Mouse (Mus musculus): Measurements from ENCODE around the gene Hist1h1b. TPM values are rescaled to one million over a fixed set of nuclear protein-coding genes. Genes with fewer than 3 reads are reported as not detected.
"Not testable (repeated sequence)": the region's sequence is repeated elsewhere in the genome, so short reads cannot be mapped to it uniquely, and the experiment has no call there.

Hist1h1b gene
- 1.6 TPM for polyA plus RNA-seq (2012; fragmentation: generic; extraction: Trizol)
- long read RNA-seq, experiment 1, partial matches to known transcripts = 0 of 3 reads
- long read RNA-seq, experiment 1, other reads (novel, unspliced or antisense) = 0 of 3 reads
- long read RNA-seq, experiment 2, partial matches to known transcripts = 0 of 2 reads
- long read RNA-seq, experiment 2, other reads (novel, unspliced or antisense) = 1 of 2 reads

DNA sequence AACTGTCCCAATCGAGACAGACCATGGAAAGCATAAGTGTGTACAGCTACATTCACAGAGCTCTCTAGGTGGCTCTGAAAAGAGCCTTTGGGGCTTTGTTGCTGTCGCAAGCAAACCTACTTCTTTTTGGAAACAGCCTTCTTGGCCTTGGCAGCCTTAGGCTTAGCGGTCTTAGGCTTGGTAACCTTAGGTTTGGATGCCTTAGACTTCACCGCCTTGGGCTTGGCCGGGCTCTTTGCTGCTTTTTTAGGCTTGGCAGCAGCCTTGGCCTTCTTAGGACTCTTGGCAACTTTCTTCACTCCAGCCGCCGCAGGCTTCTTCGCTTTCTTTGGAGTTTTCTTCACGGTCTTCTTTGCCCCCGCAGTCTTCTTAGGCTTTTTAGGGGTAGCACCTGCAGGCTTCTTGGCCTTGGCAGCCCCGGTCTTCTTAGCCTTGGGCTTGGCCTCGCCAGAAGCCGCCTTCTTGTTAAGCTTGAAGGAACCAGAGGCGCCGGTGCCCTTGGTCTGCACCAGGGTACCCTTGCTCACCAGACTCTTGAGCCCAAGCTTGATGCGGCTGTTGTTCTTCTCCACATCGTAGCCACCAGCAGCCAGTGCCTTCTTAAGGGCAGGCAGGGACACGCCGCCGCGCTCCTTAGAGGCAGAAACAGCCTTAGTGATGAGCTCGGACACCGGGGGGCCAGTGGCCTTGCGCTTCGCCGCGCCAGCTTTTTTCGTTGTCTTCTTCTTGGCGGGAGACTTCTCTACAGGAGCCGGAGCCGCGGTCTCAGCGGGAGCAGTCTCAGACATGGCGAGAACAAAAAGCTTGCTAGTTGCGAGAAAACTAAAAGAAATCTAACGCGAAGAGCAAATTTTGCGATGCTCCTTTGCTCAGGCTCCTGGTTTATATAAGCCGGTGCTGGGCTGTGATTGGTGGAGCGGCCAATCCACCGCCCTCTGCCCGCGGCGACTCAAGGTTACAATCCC is at the start of gene Hist1h1b:
TSS of gene Hist1h1b (minus strand) at position 859 of the 965 bp plus-strand sequence.
- peak within 1 kb of the TSS; percentile 94 for H3ac ChIP-seq (ENCODE audit: control insufficient read depth, insufficient read length, low read depth)
- no peaks in the 10 kb centered on the region for H3K79me3 ChIP-seq (ENCODE audit: low read depth)
- no peaks in the 10 kb centered on the region for H3K36me3 ChIP-seq (ENCODE audit: control insufficient read depth, insufficient read depth)
- H3K4me3 ChIP-seq (ENCODE audit: insufficient read depth, poor library complexity, severe bottlenecking) = peak within 1 kb of the TSS; percentile 43
- TF ChIP-seq MYOG (IDR thresholded peaks at IDR 0.05; ENCODE audit: control insufficient read depth, extremely low read depth, insufficient read length) = peak; percentile 94
- no peak for TF ChIP-seq FOSL1 (IDR thresholded peaks at IDR 0.05; ENCODE audit: insufficient read depth, low read length, poor library complexity, severe bottlenecking)
- no peaks in the 10 kb centered on the region for H3K79me2 ChIP-seq (ENCODE audit: control insufficient read depth, insufficient read depth)
- H3K27me3 ChIP-seq (ENCODE audit: control insufficient read depth, insufficient read depth, insufficient read length) = no peaks in the 10 kb centered on the region

DNA sequence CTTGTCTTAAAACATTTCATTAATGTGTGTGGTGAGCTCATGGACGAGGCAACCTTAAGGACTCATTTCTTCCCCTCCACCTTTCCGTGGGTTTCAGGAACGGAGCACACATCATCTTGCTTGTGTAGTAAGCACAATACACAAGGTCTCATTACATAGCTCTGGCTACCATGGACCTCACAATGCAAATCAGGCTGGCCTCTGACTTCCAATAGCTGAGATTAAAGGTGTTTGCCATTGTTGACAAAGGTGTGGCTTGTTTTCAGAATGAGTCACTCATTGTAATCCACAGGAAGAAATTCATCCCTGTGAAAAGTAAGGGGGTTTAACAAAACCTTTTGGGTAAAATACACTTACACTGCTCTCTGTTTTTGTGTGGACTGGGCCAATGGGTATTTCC is 48.1 kb upstream of the Hist1h1b start:
- H3K4me3 ChIP-seq (ENCODE audit: insufficient read depth, poor library complexity, severe bottlenecking) = no peak overlapping the region
- no peaks in the 10 kb centered on the region for H3K79me3 ChIP-seq (ENCODE audit: low read depth)
- peaks cover 6% of the 10 kb centered on the region for H3K36me3 ChIP-seq (ENCODE audit: control insufficient read depth, insufficient read depth)
- no peaks in the 10 kb centered on the region for H3K79me2 ChIP-seq (ENCODE audit: control insufficient read depth, insufficient read depth)
- no peak for TF ChIP-seq CEBPB (IDR thresholded peaks at IDR 0.05; ENCODE audit: low read depth)
- no peak for TF ChIP-seq FOSL1 (IDR thresholded peaks at IDR 0.05; ENCODE audit: insufficient read depth, low read length, poor library complexity, severe bottlenecking)
- no peak for TF ChIP-seq USF1 (IDR thresholded peaks at IDR 0.05; ENCODE audit: low read depth)
- no peak for TF ChIP-seq MYOD1 (IDR thresholded peaks at IDR 0.05; ENCODE audit: control insufficient read depth, insufficient read length, low read depth)
- H3K27me3 ChIP-seq (ENCODE audit: control insufficient read depth, insufficient read depth, insufficient read length) = no peaks in the 10 kb centered on the region
- no peak overlapping the region for H3ac ChIP-seq (ENCODE audit: control insufficient read depth, insufficient read length, low read depth)

DNA sequence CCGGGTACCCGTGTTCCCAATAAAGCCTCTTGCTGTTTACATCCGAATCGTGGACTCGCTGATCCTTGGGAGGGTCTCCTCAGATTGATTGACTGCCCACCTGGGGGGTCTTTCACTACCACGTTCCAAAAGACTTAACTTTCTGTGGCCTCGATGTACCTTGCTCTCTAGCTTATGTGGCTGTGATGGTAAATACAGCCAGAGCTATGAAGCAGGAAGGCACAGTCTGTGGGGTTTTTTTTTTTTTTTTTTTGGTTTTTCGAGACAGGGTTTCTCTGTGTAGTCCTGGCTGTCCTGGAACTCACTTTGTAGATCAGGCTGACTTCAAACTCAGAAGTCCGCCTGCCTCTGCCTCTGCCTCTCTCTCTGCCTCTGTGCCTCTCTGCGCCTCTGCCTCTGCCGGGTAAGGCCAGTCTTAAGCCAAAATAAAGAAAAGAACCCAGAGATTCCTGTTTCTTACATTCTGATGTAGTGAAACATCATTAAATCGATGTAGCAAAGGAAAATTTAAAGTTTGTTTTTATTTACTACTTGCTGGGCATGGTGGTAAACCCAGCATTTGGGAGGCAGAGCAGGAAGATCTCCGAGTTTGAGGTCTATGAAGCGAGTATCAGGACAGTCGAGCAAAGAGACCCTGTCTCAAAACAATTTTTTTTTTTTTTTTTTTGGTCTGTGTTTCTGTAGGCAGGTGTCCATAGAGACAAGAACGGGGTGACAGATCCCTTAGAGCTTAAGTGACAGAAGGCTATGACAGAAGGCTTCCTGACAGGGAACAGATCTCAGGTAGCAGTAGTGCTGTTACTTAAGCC is 39.9 kb upstream of the Hist1h1b start:
- not testable (repeated sequence) for H3K4me3 ChIP-seq (ENCODE audit: insufficient read depth, poor library complexity, severe bottlenecking); H3K79me3 ChIP-seq (ENCODE audit: low read depth); H3K27me3 ChIP-seq (ENCODE audit: control insufficient read depth, insufficient read depth, insufficient read length); H3K36me3 ChIP-seq (ENCODE audit: control insufficient read depth, insufficient read depth); H3ac ChIP-seq (ENCODE audit: control insufficient read depth, insufficient read length, low read depth); H3K79me2 ChIP-seq (ENCODE audit: control insufficient read depth, insufficient read depth)

GRCm38 (mm10) chr13:21812092-21812491 is 31.7 kb upstream of the Hist1h1b start:
- not testable (repeated sequence) for H3K27me3 ChIP-seq (ENCODE audit: control insufficient read depth, insufficient read depth, insufficient read length); H3K4me3 ChIP-seq (ENCODE audit: insufficient read depth, poor library complexity, severe bottlenecking)

GRCm38 (mm10) chr13:21811539-21811938 is 31.1 kb upstream of the Hist1h1b start, which contains the start of gene Hist1h4m:
Hist1h4m (plus strand) TSS chr13:21811746.
- H3K36me3 ChIP-seq (ENCODE audit: control insufficient read depth, insufficient read depth); H3ac ChIP-seq (ENCODE audit: control insufficient read depth, insufficient read length, low read depth); H3K4me3 ChIP-seq (ENCODE audit: insufficient read depth, poor library complexity, severe bottlenecking): not testable (repeated sequence)

More at GRCm38 (mm10) chr13:21812092-21812491, 31.7 kb upstream of the Hist1h1b start:
- peak; percentile 14 for TF ChIP-seq USF1 (IDR thresholded peaks at IDR 0.05; ENCODE audit: low read depth)
- not testable (repeated sequence) for H3K79me2 ChIP-seq (ENCODE audit: control insufficient read depth, insufficient read depth); H3K79me3 ChIP-seq (ENCODE audit: low read depth); H3ac ChIP-seq (ENCODE audit: control insufficient read depth, insufficient read length, low read depth); H3K36me3 ChIP-seq (ENCODE audit: control insufficient read depth, insufficient read depth)

DNA sequence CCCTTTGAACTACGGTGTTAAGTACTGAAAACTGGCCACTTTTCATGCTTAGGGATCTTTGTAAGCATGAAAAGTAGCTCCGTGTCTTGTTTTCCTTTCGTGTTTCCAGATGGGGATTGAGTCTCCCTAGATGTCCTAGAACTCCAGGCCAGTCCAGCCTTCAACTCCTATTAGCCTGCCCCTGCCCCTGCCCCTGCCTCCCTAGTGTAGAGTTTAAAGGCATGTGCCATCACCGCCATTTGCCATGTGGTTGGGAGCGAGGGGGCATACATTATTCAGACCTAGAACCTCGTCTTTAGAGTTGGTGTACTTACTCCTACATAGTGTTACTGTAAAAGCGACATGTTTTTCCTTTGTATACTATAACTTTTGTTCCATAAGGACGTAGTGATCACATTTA is 30.6 kb upstream of the Hist1h1b start:
- not testable (repeated sequence) for H3K27me3 ChIP-seq (ENCODE audit: control insufficient read depth, insufficient read depth, insufficient read length); H3K4me3 ChIP-seq (ENCODE audit: insufficient read depth, poor library complexity, severe bottlenecking); H3K36me3 ChIP-seq (ENCODE audit: control insufficient read depth, insufficient read depth); H3K79me2 ChIP-seq (ENCODE audit: control insufficient read depth, insufficient read depth); H3K79me3 ChIP-seq (ENCODE audit: low read depth); H3ac ChIP-seq (ENCODE audit: control insufficient read depth, insufficient read length, low read depth)

More at GRCm38 (mm10) chr13:21811539-21811938, 31.1 kb upstream of the Hist1h1b start, which contains the start of gene Hist1h4m:
- H3K79me2 ChIP-seq (ENCODE audit: control insufficient read depth, insufficient read depth); H3K27me3 ChIP-seq (ENCODE audit: control insufficient read depth, insufficient read depth, insufficient read length); H3K79me3 ChIP-seq (ENCODE audit: low read depth): not testable (repeated sequence)

- not testable (repeated sequence) for H3K79me2 ChIP-seq (ENCODE audit: control insufficient read depth, insufficient read depth); H3ac ChIP-seq (ENCODE audit: control insufficient read depth, insufficient read length, low read depth); H3K36me3 ChIP-seq (ENCODE audit: control insufficient read depth, insufficient read depth); H3K79me3 ChIP-seq (ENCODE audit: low read depth); H3K27me3 ChIP-seq (ENCODE audit: control insufficient read depth, insufficient read depth, insufficient read length); H3K4me3 ChIP-seq (ENCODE audit: insufficient read depth, poor library complexity, severe bottlenecking)
These were observed 29.6 kb upstream of the Hist1h1b start, which contains the start of the genes Hist1h2bq and Hist1h2ao for GRCm38 (mm10) chr13:21810073-21810472. Hist1h2bq (minus strand) TSS chr13:21810197. Hist1h2ao (plus strand) TSS chr13:21810465.

- not testable (repeated sequence) for H3K4me3 ChIP-seq (ENCODE audit: insufficient read depth, poor library complexity, severe bottlenecking); H3ac ChIP-seq (ENCODE audit: control insufficient read depth, insufficient read length, low read depth); H3K79me2 ChIP-seq (ENCODE audit: control insufficient read depth, insufficient read depth); H3K36me3 ChIP-seq (ENCODE audit: control insufficient read depth, insufficient read depth); H3K27me3 ChIP-seq (ENCODE audit: control insufficient read depth, insufficient read depth, insufficient read length); H3K79me3 ChIP-seq (ENCODE audit: low read depth)
These were observed 22.6 kb upstream of the Hist1h1b start for GRCm38 (mm10) chr13:21803058-21803457.

GRCm38 (mm10) chr13:21797163-21797562 is 16.7 kb upstream of the Hist1h1b start:
- H3K79me2 ChIP-seq (ENCODE audit: control insufficient read depth, insufficient read depth); H3ac ChIP-seq (ENCODE audit: control insufficient read depth, insufficient read length, low read depth); H3K27me3 ChIP-seq (ENCODE audit: control insufficient read depth, insufficient read depth, insufficient read length); H3K36me3 ChIP-seq (ENCODE audit: control insufficient read depth, insufficient read depth); H3K4me3 ChIP-seq (ENCODE audit: insufficient read depth, poor library complexity, severe bottlenecking); H3K79me3 ChIP-seq (ENCODE audit: low read depth): not testable (repeated sequence)

Data from C2C12 (cell line).